Mouse (Mus musculus): ENCODE data around the gene Kcnma1.

The Kcnma1 gene

GRCm38 (mm10) chr14:23771794-23772193, 242.5 kb downstream of the Kcnma1 start:
- DNase-seq: no peak

- DNase-seq: no peak
Observed at GRCm38 (mm10) chr14:23762471-23762870, 251.8 kb downstream of the Kcnma1 start.

DNA sequence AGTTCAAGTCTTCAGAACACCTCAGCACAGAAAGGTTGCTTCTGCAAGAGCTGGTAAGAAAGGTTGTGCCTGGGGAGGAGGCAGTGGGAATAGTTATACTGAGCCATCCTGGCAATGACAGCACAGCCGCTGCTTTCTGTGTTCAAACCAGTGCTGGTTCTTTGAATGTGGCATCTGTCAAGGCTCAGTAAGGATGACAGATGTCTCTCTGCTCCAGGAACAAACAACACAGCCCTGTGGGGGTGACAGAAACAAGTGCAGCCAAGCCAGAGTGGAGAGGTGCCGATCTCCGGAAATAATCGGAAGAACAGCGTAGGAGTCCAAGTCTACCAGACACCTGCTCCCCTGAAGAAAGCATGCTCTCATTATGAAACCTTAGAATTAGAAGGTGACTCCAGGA, 254.7 kb downstream of the Kcnma1 start:
- no peak for DNase-seq

GRCm38 (mm10) chr14:23758421-23758820, 255.9 kb downstream of the Kcnma1 start:
- DNase-seq: no peak

DNA sequence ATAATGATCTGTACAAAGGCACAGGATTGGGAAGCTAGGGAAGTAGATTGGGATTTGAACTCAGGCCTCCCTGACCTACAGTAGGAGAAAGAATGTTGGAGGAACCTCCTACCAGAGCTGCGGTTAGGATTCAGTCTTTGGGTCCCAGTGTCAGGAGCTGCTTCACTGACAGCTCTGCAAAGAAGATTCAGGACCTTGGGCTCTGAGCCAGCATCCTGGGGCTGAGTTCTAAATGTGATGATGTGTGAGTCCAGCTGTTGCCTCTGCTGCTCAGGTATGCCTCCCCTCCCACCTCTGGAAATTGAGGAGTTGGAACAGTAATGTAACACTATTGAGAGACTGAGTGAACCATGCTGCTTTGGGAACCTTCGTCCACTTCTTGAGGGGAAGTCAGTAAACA, 266.3 kb downstream of the Kcnma1 start:
- no peak for DNase-seq

GRCm38 (mm10) chr14:23746976-23747375, 267.3 kb downstream of the Kcnma1 start:
- DNase-seq: no peak

GRCm38 (mm10) chr14:23741531-23741930, 272.8 kb downstream of the Kcnma1 start:
- DNase-seq: no peak

GRCm38 (mm10) chr14:23734200-23734599, 280.1 kb downstream of the Kcnma1 start:
- DNase-seq: no peak

DNA sequence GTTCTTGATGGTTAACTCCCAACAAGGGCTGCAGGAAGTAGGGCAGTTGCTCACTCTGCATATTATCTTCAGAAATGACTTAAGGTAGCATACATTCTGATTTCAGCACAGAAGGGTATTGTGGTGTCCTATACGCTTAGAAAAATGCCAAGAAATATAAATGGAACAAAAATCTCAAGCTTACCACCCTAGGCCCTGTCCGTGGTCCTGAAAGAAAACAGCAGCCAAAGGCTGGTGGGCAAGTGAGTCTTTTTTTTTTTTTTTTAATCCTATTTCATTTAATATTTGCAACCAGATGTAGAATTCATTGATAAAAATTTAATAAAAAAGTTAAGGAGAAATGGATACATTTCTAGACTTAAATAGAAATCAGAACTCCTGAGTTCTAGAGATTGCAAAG, 284.9 kb downstream of the Kcnma1 start:
- DNase-seq: no peak

- DNase-seq: no peak
Observed at GRCm38 (mm10) chr14:23723701-23724430, 290.4 kb downstream of the Kcnma1 start.

GRCm38 (mm10) chr14:23719246-23719645, 295.0 kb downstream of the Kcnma1 start:
- no peak for DNase-seq

GRCm38 (mm10) chr14:23718667-23719066, 295.6 kb downstream of the Kcnma1 start:
- no peak for DNase-seq

- no peak for DNase-seq
Observed at GRCm38 (mm10) chr14:23714396-23715131, 299.7 kb downstream of the Kcnma1 start.

- no peak for DNase-seq
Observed at GRCm38 (mm10) chr14:23712891-23713290, 301.4 kb downstream of the Kcnma1 start.

DNA sequence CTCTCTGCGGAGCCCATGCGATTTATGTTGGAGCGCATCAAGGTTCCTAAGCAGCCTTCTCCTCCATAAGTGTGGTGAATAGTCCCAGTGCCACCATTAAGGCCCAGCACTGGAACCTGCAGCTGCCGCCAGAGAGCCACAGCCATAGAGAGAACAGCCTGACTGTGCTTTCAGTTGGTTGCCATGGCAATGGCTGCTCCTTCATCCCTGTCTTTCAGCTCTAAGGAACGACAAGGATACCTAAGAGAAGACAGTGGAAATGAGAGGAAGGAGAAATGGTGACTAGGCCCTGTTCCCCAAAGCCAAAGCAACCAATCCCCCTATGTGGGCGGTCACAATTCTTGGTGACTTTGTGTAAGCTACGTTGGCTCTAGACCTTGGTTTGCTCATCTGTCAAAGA, 303.3 kb downstream of the Kcnma1 start:
- DNase-seq: no peak

GRCm38 (mm10) chr14:23706837-23707236, 307.5 kb downstream of the Kcnma1 start:
- DNase-seq: no peak

DNA sequence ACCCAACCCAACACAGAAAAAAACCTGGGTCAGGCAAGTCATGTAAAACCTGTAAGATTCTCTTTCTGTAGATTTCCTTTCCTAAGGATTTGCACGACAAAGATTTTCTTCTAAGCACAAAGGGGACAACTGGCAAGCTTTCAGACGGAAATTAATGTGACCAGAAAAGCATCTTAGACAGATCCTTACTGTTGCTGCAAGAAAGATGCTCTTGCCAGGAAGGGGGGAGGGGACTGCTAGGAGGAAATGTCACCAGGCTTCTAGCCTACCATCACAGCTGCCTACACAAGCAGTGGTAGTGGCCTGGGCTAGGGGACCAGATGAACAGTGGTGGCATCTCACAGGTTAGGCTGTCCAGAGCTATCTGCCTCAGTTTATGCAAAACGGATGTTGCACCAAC, 308.6 kb downstream of the Kcnma1 start:
- no peak for DNase-seq

DNA sequence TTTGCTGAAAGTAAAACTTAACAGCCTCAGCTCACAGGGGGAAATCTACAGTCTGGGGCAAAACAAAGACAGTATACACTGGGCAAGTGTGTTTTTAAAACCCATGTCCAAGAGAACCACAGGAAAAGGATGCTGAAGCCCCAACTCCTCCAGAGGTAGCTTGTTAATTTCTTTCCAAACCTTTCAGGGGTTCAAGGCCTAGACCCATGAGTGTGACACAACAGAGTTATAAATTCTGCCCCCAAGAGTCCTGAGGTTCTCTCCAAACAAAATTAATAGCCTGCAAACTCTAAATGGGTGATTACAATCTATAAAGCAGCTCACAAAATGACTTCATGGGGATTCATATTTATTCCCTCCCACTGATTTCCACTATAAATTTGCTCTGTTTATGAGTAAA, 310.0 kb downstream of the Kcnma1 start:
- DNase-seq: no peak

DNA sequence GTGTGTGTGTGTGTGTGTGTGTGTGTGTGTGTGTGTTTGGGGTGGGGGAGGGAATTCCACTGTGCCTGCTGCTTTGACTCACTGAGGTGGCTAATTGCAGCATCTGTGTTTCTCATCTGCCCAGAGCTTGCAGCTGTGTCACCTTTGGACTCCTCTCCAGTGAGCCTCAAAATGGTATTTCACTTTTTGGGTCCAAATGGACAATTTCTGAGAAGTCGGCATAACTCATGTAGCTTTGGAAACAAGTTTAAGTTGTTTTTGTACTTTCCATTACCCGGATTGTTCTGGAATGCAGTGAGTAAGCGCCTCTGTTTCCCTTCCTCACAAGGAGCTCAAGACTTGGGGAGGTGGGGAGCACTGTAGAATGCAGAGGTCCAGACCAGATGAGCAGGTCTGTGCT, 317.9 kb downstream of the Kcnma1 start:
- DNase-seq: no peak

DNA sequence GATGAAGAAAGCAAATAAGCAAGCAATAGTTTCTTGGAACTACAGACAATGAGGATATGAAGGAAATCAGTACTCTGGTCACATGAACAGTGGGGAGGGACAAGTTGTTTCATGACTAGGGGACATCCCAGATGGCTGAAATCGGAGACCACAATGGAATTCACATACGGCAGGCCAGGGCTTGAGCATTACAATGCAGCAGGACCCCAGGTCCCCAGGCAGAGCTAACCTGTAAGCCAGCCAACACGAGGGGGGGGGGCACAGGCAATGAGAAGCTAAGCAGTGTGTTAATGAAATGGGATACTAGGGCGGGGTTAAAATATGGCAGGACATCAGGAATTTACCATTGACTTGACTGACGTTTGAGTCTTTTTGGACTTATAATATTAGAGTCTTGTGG, 324.6 kb downstream of the Kcnma1 start:
- no peak for DNase-seq

GRCm38 (mm10) chr14:23688513-23688912, 325.8 kb downstream of the Kcnma1 start:
- no peak for DNase-seq

DNA sequence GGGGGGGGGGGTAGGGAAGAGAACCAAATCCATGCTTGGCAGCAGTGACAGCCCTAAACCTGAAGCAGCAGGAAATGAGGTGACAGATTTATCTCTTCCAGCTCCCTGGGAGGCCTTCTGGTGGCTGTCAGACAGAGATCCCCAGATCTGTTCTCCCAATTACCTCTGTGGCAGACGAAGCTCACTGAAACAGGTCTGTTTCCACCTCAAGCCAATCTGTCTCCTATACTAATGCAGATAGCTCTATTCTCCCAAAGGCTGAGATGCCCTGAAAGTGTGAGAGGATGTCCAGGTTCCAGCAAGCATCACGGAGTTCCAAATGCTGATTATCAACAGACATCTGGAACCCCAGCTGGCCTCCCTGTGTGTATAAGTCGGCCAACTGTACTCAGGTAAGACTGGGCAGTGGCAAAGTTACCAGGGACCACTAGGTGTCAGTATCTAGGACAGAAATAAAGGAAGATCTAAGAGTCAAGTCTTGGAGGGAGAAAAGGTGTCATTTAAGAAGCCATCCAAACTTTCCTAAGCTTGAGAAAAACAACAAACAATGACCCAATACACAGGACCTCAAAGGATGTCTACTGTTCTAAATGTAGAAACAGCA, 329.7 kb downstream of the Kcnma1 start:
- DNase-seq: no peak

DNA sequence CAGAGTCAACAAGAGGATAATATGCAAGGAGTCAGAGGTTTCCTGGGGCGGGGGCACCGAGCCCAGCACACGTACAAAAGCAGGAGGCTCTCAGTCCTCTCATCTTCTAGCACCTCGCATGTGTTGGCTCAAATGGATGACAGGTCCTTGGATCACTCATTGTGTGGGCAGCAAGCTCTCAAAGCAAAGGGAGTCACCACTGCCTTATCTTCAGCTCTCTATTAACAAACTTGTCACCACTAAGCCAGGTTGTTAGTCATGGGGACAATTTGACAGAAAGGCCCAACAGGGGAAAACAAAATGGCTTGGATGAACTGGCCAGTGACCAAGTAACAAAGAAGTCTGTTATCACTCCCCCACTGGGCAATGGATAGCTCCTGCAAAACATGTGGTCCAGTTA, 331.5 kb downstream of the Kcnma1 start:
- DNase-seq: no peak

DNA sequence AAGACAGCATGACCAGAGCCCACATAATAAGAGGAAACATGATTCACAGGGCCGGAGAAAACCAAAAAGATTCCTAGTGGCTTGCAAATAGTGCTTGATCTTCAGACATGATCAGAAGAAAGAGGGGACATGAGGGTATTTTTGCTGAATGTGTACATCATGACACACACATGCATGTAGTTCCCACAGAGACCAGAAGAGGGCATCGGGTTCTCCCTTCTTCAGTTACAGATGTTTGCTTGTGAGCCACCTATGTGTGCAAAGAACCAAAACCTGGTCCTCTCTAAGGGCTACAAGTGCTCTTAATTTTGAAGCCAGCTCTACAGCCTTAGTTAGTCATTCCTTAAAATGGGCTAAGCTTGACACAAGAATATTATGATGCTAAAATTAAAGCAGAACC, 334.9 kb downstream of the Kcnma1 start:
- peak in 1 of 2 experiments; percentile 2 for DNase-seq

Data from thymus, postnatal 36 days (tissue).